Mouse (Mus musculus) spleen, adult 2 months (tissue): ENCODE data around the gene Fam3c. TPM values are rescaled to one million over a fixed set of nuclear protein-coding genes. Genes with fewer than 3 reads are reported as not detected.

Source experiments
- DNase-seq, 2 experiments: peaks; one replicate each; pipeline versions ENCODE4 v3.0.0 to v3.0.0-alpha.2; 2012 to 2021; ENCODE audit warnings: low spot score in 2 of 2, low read depth in 1 of 2
- H3K27ac ChIP-seq: fragments of 200-500 bp; 2 replicates; pipeline ENCODE4 v1.5.1; 2012; ENCODE audit warnings: low read length, inconsistent platforms; ENCODE audit not compliant: insufficient read depth
- H3K27me3 ChIP-seq: fragments of 200-500 bp; 2 replicates; pipeline ENCODE4 v1.6.1; 2012; ENCODE audit warnings: mild to moderate bottlenecking, moderate library complexity, low read length, inconsistent platforms; ENCODE audit not compliant: control insufficient read depth, insufficient read depth
- H3K36me3 ChIP-seq: fragments of 200-500 bp; 2 replicates; pipeline ENCODE4 v1.6.1; 2012; ENCODE audit warnings: mild to moderate bottlenecking, low read length, inconsistent platforms; ENCODE audit not compliant: control insufficient read depth, insufficient read depth
- H3K4me1 ChIP-seq: fragments of 200-500 bp; 2 replicates; pipeline ENCODE4 v1.6.1; 2011; ENCODE audit warnings: inconsistent platforms; ENCODE audit not compliant: control insufficient read depth, insufficient read depth, insufficient read length
- H3K4me3 ChIP-seq: fragments of 200-500 bp; 2 replicates; pipeline ENCODE4 v1.5.1; 2011; ENCODE audit warnings: mild to moderate bottlenecking, inconsistent platforms; ENCODE audit not compliant: insufficient read depth, insufficient read length; ENCODE audit errors: extremely low read depth
- CTCF ChIP-seq: fragments of 200-500 bp; IDR thresholded peaks from 2 replicates; pipeline ENCODE4 v1.5.1; 2011; ENCODE audit warnings: mild to moderate bottlenecking, inconsistent platforms; ENCODE audit not compliant: insufficient read depth, insufficient read length, insufficient replicate concordance; ENCODE audit errors: extremely low read depth
- POLR2A ChIP-seq: fragments of 200-500 bp; IDR thresholded peaks from 2 replicates; pipeline ENCODE4 v1.6.1; 2011; ENCODE audit warnings: low read depth, low read length, inconsistent platforms
- WGBS: fragments of 180-500 bp; shearing (Covaris S2); methylation state at CpG from one replicate; pipeline ENCODE4 v1.1.7; 2018; 5-methylcytosine and 5-hydroxymethylcytosine counted together
- polyA plus RNA-seq: library from polyadenylated mRNA; depleted of rRNA; stranded (reverse); fragments of >200 nt; gene quantifications from 2 replicates; pipeline ENCODE4 v1.2.3, GENCODE M21; 2012

The Fam3c gene
- polyA plus RNA-seq, 1 experiment: 3.9 TPM

DNA sequence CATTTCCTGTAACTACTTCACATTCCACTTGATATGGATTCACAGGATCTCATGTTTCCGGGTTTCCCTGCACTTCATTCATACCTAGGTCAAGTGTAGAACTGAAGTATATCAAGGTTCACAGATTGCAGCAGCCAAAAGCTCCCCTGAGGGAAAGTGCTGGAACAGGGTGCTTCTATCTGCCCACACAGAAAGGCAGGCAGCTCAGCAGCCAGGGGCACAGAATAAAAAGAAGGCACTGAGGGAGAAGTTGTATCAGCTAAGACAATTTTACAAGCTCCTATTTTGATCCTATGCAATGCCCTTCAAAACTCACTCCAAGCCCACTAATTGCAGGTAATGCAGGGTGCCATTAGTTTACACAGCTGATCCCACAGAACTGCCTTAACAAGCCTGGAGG is 2.0 kb downstream of the Fam3c start:
- no peak for TF ChIP-seq CTCF
- TF ChIP-seq POLR2A: no peak
- no peak overlapping the region for H3K27ac ChIP-seq
- H3K4me3 ChIP-seq: peak overlapping the region; percentile 6; the same call in 1 of the 2 replicates
- H3K27me3 ChIP-seq: no peaks in the 10 kb centered on the region
- no peak for DNase-seq
- no peaks in the 10 kb centered on the region for H3K36me3 ChIP-seq
- 64% methylated on average over 1 of the region's 1 CpGs for WGBS
- H3K4me1 ChIP-seq: peaks cover 17% of the 10 kb centered on the region

DNA sequence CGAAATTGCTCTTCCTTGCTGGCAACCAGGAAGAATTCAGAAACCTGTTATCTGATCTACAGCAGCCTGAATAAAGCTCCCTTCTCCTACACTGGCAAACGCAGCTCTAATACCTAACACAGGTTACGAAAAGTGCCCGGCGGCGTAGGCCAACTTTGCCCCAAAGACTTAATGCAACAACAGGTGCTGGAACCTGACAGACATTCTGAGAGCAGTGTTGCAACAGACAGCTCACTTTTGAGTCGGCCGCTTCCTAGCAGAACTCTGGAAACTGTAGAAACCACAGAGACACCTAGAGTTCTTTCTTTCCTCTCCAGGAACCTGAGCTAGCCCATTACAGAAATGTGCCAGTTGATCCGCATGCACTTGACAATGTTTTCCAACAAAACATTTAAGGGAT is 4.5 kb downstream of the Fam3c start:
- peak overlapping the region; percentile 62 for H3K27ac ChIP-seq
- H3K27me3 ChIP-seq: no peaks in the 10 kb centered on the region
- peaks cover 26% of the 10 kb centered on the region for H3K4me1 ChIP-seq

DNA sequence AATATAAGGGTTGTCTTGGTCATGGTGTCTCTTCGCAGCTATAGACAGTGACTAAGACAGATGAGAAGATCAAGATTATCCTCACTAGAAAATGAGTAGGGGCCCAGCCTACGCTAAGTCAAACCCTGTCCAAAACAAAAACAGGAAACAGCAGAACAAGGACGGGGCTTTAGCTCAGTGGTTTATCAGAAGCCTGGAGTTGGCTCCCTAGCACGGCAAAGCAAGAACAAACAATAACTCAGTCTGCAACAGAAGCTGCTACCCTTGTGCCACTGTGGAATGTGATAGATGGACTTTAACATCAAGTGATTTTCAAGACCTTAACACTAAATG is 5.8 kb downstream of the Fam3c start:
- Histone ChIP-seq H3K27me3 (no peaks in the 10 kb centered on the region), H3K36me3 (no peaks in the 10 kb centered on the region), H3K4me1 (peaks cover 26% of the 10 kb centered on the region), H3K4me3 (no peak overlapping the region), H3K27ac (peak overlapping the region; percentile 72)
- TF ChIP-seq POLR2A (no peak), CTCF (no peak)
- 40% methylated on average over 4 of the region's 4 CpGs for WGBS
- DNase-seq: no peak

More for the DNA sequence above, 4.5 kb downstream of the Fam3c start:
- DNase-seq: no peak
- Histone ChIP-seq H3K4me3 (no peak overlapping the region), H3K36me3 (no peaks in the 10 kb centered on the region)
- WGBS: 63% methylated on average over 9 of the region's 9 CpGs
- TF ChIP-seq POLR2A: no peak
- no peak for TF ChIP-seq CTCF

DNA sequence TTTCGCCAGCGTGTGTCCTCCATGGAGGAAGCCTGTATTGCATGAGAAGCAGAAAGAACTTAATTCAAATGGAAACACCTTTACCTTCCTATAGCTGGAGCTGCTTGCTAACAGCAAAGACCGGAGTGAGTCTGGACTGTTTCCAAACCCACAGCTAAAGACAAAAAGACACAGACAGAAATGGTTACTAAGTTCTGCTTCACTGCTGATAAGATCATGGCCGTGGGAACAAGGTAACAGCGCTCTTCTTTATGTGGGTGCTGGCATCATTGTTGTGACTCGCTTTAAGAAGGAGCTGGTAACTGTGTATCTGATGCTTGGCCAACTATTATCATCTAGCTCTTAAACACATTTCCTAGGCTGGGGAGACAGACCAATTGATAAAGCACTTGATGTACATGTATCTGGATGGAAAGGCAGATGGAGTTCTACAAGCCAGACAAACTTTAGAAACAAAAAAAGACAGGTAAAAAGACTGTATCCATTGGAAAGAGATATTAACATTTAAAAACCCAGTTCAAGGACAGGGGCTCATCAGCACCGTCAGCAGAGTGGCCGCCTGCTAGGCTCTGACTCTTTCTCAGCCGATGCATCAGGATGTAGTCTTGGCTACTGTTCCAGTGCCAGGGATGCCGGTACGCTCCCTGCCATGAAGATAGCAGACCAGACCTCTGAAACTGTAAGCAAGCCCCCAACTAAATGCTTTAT is 6.4 kb downstream of the Fam3c start:
- no peaks in the 10 kb centered on the region for H3K36me3 ChIP-seq
- no peak overlapping the region for H3K4me3 ChIP-seq
- no peaks in the 10 kb centered on the region for H3K27me3 ChIP-seq
- H3K4me1 ChIP-seq: peaks cover 26% of the 10 kb centered on the region
- no peak for DNase-seq
- H3K27ac ChIP-seq: peak overlapping the region; percentile 72
- WGBS: 54% methylated on average over 11 of the region's 11 CpGs
- TF ChIP-seq CTCF (no peak), POLR2A (no peak)

DNA sequence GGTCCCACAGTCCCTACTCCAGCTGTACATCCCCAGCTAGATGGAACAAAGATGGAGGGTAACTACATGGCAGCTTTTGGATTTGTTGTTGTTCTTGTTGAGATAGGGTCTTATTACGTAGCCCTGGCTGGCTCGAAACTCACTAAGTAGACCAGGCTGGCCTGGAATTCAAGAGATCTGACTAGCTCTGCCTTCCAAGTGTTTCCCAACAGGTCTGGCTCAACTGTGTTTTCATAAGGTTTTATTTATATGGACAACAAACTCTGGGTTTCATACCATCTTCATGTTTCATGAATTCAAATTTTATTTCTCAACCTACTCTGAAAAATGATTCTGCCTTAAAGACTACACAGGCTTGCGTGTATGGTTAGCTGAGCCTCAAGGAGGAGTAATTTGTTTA is 7.1 kb downstream of the Fam3c start:
- no peak overlapping the region for H3K4me3 ChIP-seq
- TF ChIP-seq CTCF: no peak
- no peak for TF ChIP-seq POLR2A
- WGBS: 96% methylated on average over 3 of the region's 3 CpGs
- no peak for DNase-seq
- H3K27me3 ChIP-seq: no peaks in the 10 kb centered on the region
- peaks cover 26% of the 10 kb centered on the region for H3K4me1 ChIP-seq
- no peaks in the 10 kb centered on the region for H3K36me3 ChIP-seq
- H3K27ac ChIP-seq: no peak overlapping the region

DNA sequence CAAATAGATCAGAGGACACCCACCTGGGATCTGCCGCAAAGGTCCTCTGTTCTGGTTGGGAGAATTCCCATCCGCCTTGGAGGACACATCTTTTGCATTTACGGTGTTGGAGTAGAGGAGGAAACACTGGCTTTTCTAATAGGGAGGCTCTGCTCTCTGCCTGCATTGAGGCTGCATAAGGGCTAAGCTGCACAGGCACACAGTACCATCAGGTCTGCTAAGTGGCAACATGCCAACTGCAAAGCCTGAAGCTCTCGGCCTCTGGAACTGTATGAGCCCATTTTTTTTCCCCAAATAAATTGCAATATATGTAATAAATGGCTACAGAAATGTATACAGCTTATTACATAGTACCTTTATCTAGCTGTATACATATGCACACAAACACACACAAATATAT is 7.9 kb downstream of the Fam3c start:
- WGBS: 84% methylated on average over 4 of the region's 4 CpGs
- peaks cover 26% of the 10 kb centered on the region for H3K4me1 ChIP-seq
- H3K27ac ChIP-seq: no peak overlapping the region
- H3K36me3 ChIP-seq: no peaks in the 10 kb centered on the region
- no peaks in the 10 kb centered on the region for H3K27me3 ChIP-seq
- no peak overlapping the region for H3K4me3 ChIP-seq
- no peak for DNase-seq
- TF ChIP-seq POLR2A (no peak), CTCF (no peak)

DNA sequence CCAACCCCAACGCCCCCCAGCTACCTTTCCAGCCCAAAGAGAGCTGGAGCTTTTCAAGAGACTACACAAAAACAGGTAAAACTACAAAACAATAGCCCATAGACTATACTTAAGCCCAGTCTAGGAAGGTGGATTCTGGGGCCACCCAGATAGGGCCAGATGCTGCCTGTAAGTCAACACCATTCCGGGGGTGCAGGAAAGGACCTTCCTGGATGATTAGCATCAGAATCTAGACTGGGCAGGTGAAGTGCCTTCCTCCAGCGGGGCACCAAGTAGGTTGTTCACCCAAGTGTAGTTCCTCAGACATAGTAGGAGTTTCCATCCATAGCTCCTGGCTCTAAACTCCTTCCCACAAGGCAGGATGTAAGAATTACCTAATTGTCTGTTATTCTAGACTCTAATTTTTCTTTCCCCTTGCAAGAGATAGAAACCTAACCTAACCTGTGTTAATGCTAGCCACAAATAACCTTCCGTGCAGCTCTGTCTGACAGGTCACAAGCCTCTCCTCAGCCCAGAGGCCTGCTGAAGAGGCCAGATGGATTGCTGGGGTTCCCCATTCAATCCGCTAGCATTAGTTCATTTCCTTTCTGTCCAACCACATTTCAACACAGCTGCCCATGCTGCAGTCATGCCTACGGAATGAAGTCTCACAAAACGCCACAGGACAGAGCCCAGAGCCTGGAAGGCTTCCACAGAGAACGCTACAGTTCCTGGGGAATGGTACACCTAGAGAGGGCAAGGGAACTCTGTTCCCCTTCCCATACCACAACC is 8.7 kb downstream of the Fam3c start:
- WGBS: 35% methylated on average over 8 of the region's 8 CpGs
- H3K27me3 ChIP-seq: no peaks in the 10 kb centered on the region
- DNase-seq: no peak
- H3K4me3 ChIP-seq: no peak overlapping the region
- no peaks in the 10 kb centered on the region for H3K36me3 ChIP-seq
- no peak overlapping the region; the same call in 1 of the 2 replicates for H3K27ac ChIP-seq
- no peak for TF ChIP-seq CTCF
- H3K4me1 ChIP-seq: peaks cover 26% of the 10 kb centered on the region
